Mouse (Mus musculus) cerebellum, adult 2 months (tissue): ENCODE results near the gene Col4a6. TPM values are rescaled to one million over a fixed set of nuclear protein-coding genes. Genes with fewer than 3 reads are reported as not detected.

Experiments used
- DNase-seq, 2 experiments: peaks; one replicate each; pipeline ENCODE4 v3.0.0; 2021
- H3K27ac ChIP-seq: fragments of 200-500 bp; 2 replicates; pipeline ENCODE4 v1.5.1; 2012; ENCODE audit warnings: low read length, control low read depth, inconsistent platforms; ENCODE audit not compliant: insufficient read depth
- H3K27me3 ChIP-seq: fragments of 200-500 bp; 2 replicates; pipeline ENCODE4 v1.6.1; 2012; ENCODE audit warnings: inconsistent platforms, mild to moderate bottlenecking, low read length, moderate library complexity; ENCODE audit not compliant: control insufficient read depth, insufficient read depth
- H3K4me1 ChIP-seq: fragments of 200-500 bp; 2 replicates; pipeline ENCODE4 v1.6.1; 2011; ENCODE audit warnings: low read length; ENCODE audit not compliant: control insufficient read depth, insufficient read depth
- H3K4me3 ChIP-seq: fragments of 200-500 bp; replicated peaks from 2 replicates; pipeline ENCODE3; 2011; ENCODE audit warnings: mild to moderate bottlenecking, low read depth, low read length, control low read depth; ENCODE audit not compliant: insufficient read depth
- CTCF ChIP-seq: fragments of 200-500 bp; IDR thresholded peaks from 2 replicates; pipeline ENCODE4 v1.5.1; 2011; ENCODE audit warnings: low read depth, mild to moderate bottlenecking, control low read depth, low read length, moderate library complexity, borderline replicate concordance; ENCODE audit not compliant: insufficient read depth
- POLR2A ChIP-seq: fragments of 200-500 bp; IDR thresholded peaks from 2 replicates; pipeline ENCODE4 v1.6.1; 2011; ENCODE audit warnings: low read length, control low read depth, borderline replicate concordance; ENCODE audit not compliant: insufficient read depth
- WGBS: fragments of 180-500 bp; shearing (Covaris S2); methylation state at CpG from one replicate; pipeline ENCODE4 v1.1.7; 2018; 5-methylcytosine and 5-hydroxymethylcytosine counted together
- polyA plus RNA-seq: library from polyadenylated mRNA; depleted of rRNA; stranded (reverse); fragments of >200 nt; gene quantifications from 2 replicates; pipeline ENCODE4 v1.2.3, GENCODE M21; 2012; rRNA removed

Col4a6 gene
- polyA plus RNA-seq, 1 experiment = 0.77 TPM

DNA sequence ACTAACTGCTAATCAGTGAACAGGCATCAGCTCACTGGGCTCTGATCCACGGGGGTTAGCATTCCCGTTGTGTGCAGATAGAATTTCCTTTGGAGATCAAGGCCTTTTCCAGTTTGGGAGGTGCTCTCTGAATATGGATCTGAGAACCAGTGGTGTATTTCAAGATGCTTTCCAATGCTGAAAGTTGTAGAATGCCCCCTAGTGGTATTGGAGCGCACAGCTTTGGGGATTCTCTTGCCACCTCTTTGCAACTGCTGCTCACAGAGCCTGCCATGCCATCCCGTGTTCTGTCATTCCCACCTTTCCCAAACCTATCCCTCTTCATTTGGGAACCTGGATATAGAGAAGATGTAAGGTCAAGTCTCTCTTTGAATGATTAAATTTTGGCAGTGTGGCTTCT is 315.7 kb downstream of the Col4a6 start:
- peak in 1 of 2 experiments; percentile 2 for DNase-seq
- no peaks in the 10 kb centered on the region for H3K4me1 ChIP-seq
- H3K27ac ChIP-seq = no peak overlapping the region
- TF ChIP-seq CTCF (no peak; the same call in 1 of the 2 replicates), POLR2A (no peak)
- no peaks in the 10 kb centered on the region for H3K27me3 ChIP-seq
- H3K4me3 ChIP-seq = no peak overlapping the region
- WGBS = 30% methylated on average over 4 of the region's 4 CpGs

GRCm38 (mm10) chrX:141157626-141158025 is 316.2 kb downstream of the Col4a6 start:
- WGBS = 76% methylated on average over 4 of the region's 4 CpGs

DNA sequence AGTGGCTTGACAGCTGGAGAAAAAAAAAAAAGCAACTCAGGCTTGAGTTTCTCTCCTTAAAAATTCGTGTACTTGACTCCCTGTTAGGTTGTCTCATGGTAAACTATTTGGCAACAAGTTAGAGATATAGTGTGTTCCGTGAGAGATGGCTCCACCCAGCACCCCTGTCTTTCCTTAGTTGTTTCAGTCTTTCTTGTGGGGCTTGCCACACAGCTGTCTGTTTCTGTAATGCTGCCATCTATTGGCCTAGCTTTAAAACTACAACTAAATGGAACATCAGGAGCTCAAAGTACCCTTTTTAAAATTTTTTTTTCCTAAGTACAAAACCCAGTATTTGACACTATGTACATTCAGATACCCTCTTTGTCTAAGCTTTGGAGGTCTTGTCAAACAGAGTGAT is 317.2 kb downstream of the Col4a6 start:
- 2% methylated on average over 2 of the region's 2 CpGs for WGBS
- DNase-seq = peak in 1 of 2 experiments; percentile 3
- Histone ChIP-seq H3K27ac (no peak overlapping the region), H3K4me1 (no peaks in the 10 kb centered on the region), H3K4me3 (no peak overlapping the region), H3K27me3 (no peaks in the 10 kb centered on the region)
- peak; percentile 27; the same call in 1 of the 2 replicates for TF ChIP-seq CTCF
- no peak for TF ChIP-seq POLR2A

More at GRCm38 (mm10) chrX:141157626-141158025, 316.2 kb downstream of the Col4a6 start:
- H3K27me3 ChIP-seq = no peaks in the 10 kb centered on the region
- H3K27ac ChIP-seq = no peak overlapping the region
- H3K4me1 ChIP-seq = no peaks in the 10 kb centered on the region
- no peak for DNase-seq
- no peak overlapping the region for H3K4me3 ChIP-seq
- TF ChIP-seq POLR2A (no peak), CTCF (no peak)

DNA sequence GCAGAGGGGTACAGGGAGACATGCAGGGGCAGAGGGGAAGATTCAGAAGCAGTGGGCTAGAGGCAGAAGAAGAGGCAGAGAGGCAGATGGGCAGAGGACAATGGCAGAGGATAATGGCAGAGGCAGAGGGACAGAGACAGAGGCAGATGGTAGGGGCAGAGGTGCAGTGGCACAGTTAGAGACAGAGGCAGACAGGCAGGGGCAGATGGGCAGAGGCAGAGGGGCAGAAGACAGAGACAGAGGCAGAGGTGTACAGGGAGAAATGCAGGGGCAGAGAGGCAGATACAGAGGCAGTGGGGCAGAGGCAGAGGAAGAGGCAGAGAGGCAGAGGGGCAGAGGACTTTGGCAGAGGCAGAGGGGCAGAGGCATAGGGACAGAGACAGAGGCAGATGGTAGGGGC is 322.7 kb downstream of the Col4a6 start:
- no peak for DNase-seq
- Histone ChIP-seq H3K27ac (no peak overlapping the region), H3K4me1 (no peaks in the 10 kb centered on the region), H3K27me3 (no peaks in the 10 kb centered on the region), H3K4me3 (no peak overlapping the region)
- no peak for TF ChIP-seq POLR2A

- Histone ChIP-seq H3K4me1 (no peaks in the 10 kb centered on the region), H3K4me3 (no peak overlapping the region), H3K27ac (no peak overlapping the region), H3K27me3 (no peaks in the 10 kb centered on the region)
- no peak for DNase-seq
- TF ChIP-seq CTCF = no peak
- no peak for TF ChIP-seq POLR2A
Observed at GRCm38 (mm10) chrX:141150290-141150689, 323.6 kb downstream of the Col4a6 start.

- TF ChIP-seq CTCF = no peak
- TF ChIP-seq POLR2A = no peak
- WGBS = 88% methylated on average over 1 of the region's 1 CpGs
- Histone ChIP-seq H3K27ac (no peak overlapping the region), H3K27me3 (no peaks in the 10 kb centered on the region), H3K4me1 (no peaks in the 10 kb centered on the region), H3K4me3 (no peak overlapping the region)
- DNase-seq = no peak
Observed at GRCm38 (mm10) chrX:141149705-141150104, 324.2 kb downstream of the Col4a6 start.

Other genes starting within 250 kb of the Col4a6 start
- gene Col4a5, start 1.3 kb upstream of the Col4a6 start, polyA plus RNA-seq = 3.5 and 3.6 TPM in 2 replicates